Mouse (Mus musculus): ENCODE measurements around the gene Dqx1.

The Dqx1 gene

DNA sequence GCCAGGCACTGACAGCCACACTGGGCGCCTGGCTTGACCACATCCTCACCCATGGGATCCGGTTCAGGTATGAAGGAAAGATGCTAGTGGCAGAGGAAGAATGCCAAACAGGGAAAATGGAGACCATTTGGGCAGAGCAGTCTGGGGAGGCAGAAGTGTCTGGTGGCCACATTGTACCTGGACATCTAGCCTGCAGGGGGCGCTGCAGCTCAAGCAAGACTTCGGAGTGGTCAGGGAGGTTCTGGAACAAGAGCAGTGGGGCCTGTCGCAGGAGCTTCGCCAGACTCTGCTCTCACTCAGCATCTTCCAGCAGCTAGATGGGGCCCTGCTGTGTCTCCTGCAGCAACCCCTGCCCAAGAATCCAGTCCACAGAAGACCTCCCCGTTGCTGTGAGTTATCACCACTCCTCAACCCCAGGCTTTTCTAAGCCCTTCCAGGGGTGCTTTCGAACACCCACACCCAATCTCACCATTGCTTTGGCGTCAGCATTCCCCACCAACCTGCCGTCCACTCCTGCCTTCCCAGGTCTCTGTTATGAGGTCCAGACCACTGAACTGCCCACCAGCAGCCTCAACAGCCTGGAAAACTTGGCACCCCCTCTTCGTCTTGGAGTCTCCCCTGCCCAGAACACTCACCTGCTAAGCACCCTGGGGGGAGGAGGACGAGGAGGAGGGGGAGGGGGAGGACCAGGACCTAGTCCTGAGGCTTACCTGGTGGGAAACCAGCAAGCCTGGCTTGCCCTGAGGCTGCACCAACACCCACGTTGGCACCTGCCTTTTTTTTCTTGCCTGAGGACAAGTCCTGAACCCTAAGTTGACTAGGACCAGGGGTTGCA, 50.1 kb downstream of the Dqx1 start:
- DNase-seq (ENCODE audit: low spot score in 2 of 2), result peak in 1 of 2 experiments; percentile 62

DNA sequence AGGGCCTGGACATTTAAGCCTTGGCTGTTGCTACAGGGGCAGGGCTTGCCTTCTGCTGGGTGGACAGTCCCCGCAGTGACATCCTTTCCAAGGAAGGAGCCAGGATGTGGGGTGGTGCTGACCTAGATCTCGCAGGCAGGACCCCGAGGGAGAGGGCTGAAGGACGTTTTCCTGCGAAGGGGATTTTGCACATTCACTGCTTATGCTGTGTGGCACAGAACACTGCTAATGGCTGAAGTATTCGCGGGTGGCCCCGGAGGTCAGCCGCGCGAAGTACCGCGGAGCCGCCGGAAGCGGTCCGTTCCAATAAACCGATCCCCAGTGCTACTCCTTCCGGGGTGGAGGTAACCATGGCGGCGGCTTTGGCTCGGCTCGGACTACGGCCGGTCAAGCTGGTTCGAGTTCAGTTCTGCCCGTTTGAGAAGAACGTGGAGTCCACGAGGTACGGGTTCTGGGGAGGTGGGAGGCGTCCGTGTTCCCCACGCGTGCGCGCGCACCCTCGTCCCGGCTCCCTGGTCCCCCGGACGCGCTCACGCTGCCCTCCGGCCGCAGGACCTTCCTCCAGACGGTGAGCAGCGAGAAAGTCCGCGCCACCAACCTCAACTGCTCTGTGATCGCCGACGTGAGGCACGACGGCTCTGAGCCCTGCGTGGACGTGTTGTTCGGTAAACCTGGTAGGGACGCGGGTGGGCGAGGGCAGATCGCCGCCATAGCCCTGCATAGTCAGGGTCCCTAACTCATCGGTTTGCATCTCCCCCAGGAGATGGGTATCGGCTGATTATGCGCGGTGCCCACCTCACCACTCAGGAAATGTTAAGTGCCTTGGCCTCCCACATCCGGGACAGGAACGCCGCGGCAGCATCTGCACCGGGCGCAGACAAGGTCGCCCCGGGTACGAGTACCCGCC, 51.4 kb downstream of the Dqx1 start, which contains the start of gene Mrpl53:
Gene Mrpl53 (plus strand): TSS at position 279 of the 907 bp plus-strand sequence.
- peak; percentile 63 to 74 for DNase-seq (ENCODE audit: low spot score in 2 of 2)

DNA sequence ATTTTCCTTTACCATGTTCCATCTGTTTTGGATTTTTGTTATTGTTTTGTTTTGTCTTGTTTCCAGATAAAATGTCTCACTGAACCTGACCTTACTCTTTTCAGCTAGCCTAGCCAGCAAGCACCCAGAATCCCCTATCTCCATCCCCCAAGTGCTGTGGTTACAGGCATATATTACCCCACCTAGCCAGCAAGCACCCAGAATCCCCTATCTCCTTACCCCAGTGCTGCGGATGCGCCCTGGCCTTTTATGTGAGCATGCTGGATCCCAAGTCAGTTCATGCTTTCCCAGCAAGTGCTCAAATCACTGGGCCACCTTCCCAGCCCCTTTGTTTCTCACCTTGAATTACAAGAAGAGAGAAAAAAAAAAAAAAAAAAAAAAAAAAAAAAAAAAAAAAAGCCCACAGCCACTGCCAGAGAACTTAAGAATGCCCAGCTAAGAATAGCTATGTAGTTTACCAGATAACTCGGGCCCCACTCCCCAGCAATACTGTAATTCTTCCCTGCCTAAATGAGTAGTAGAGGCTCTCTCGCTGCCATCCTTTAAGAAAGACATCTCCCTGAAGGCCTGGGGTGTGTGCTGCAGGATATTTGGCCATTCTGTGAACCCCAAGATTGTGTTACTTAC, 54.0 kb downstream of the Dqx1 start:
- DNase-seq (ENCODE audit: low spot score in 2 of 2), result no peak

DNA sequence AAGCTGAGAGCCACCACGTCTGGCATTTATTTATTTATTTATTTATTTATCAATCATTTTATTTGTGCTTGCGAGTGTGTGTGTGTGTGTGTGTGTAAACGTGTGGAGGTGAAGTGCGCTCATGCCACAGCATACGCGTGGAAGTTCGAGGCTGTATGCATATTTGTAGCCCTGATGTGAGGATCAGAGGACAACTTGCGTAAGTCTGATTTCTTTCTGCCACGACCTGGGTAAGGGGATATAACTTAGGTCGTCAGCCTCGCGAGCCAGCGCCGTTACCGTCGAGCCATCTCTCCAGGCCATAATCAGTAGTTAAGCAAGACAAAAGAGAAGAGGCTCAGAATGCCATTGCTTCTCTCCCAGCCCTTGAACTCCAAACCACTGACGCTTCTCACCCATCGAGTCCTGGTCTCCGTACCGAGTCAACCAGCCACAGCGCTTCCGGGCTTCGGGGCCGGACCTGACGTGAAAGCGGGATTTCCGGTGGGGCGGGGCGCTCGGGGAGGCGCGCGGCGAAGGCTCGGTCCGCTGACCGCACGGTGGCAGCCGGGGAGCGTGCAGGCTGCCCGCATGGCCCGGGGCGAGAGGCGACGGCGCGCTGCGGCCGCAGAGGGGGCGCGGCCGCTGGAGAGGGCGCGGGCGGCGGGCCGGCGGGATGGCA, 57.5 kb downstream of the Dqx1 start, which contains the start of gene Mogs:
Gene Mogs (plus strand): TSS at position 486 of the 661 bp plus-strand sequence.
- DNase-seq (ENCODE audit: low spot score in 2 of 2), result peak; percentile 85 to 88

DNA sequence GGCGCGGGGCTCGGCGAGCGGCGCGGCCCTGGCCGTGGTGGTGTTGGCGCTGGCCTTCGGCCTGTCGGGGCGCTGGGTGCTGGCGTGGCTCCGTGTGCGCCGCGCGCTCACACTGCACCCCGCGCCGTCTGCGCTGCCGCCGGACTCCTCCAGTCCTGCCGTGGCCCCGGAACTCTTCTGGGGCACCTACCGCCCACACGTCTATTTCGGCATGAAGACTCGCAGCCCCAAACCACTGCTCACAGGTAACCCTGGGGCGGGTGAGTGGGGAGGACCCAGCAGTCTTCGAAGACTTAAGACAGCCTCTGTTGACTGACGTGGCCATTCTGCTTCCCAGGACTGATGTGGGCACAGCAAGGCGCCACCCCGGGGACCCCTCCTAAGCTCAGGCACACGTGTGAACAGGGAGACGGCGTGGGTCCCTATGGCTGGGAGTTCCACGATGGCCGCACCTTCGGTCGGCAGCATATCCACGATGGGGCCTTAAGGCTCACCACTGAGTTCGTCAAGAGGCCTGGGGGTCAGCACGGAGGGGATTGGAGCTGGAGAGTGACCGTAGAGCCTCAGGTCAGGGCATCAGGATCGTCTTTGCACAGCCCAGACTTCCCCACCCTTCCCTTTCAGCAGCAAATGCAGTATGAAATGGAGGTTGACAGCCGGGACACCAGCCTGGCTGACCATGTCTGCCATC, 58.2 kb downstream of the Dqx1 start:
- DNase-seq (ENCODE audit: low spot score in 2 of 2), result no peak

DNA sequence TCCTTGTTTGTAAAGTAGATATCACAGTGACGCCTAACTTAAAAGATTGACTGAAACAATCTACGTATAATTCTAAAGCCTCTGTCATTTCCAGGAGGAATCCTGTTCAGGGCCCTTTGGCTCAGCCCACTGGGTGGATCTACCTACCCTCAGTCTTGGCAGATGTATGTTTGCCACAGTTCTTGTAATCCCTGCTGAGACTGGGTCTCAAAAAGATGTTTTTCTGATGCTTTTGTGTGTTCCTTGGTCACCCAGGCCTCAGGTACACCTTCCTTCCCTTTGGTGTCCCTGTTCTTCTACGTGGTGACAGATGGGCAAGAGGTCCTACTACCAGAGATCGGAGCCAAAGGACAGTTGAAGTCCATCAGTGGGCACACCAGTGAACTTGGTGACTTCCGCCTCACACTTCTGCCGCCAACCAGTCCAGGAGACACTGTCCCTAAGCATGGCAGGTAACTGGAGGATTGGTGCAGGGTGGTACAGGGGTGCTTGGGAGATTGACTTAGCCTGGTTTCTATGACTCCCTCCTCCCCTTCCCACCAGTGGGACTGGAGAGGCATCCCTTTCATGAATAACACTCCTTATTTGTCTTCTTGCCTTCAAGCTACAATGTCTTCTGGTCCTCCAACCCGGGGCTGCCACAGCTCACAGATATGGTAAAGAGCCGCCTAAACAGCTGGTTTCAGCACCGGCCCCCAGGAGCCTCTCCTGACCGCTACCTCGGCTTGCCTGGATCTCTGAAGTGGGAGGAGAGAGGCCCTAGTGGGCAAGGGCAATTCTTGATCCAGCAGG, 58.9 kb downstream of the Dqx1 start:
- DNase-seq (ENCODE audit: low spot score in 2 of 2), result no peak
